Mouse (Mus musculus): ENCODE measurements around the gene Nodal. TPM values are rescaled to one million over a fixed set of nuclear protein-coding genes. Genes with fewer than 3 reads are reported as not detected.
"Not testable (repeated sequence)": the region's sequence is repeated elsewhere in the genome, so short reads cannot be mapped to it uniquely, and the experiment has no call there.

Gene Nodal
- polyA plus RNA-seq, 1 experiment from 2014 or later, result 0.67 TPM

DNA sequence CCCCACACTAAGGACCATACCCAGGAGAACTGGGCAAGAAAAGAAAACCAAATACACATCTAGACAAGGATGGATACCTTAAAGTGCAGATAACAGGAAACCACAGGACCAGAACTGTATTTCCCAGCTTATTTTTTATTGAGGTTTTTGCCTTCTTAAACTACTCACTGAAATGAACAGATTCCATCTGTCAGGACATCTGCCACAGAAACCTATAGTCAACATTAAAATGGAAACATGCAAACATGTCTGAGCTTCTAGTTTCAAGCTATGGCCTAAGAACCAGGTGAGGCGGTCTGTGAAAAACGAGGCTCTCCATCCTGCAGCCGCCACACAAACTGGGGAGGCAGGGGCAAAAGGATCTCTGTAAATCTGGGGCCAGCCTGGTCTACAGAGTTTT, 27.2 kb downstream of the Nodal start:
- Histone ChIP-seq H3K9ac (replicated peaks; ENCODE audit: low read length) (no peak overlapping the region), H3K36me3 (ENCODE audit: insufficient read depth, low read length) (peaks cover 5% of the 10 kb centered on the region; the same call in 1 of the 2 replicates), H3K9me3 (ENCODE audit: low read length) (no peaks in the 10 kb centered on the region), H3K4me2 (replicated peaks; ENCODE audit: low read depth, low read length) (no peak overlapping the region), H3K27me3 (ENCODE audit: insufficient read depth, low read length) (no peaks in the 10 kb centered on the region), H3K4me3 (ENCODE audit: low read length) (no peak overlapping the region), H3K4me1 (ENCODE audit: insufficient read depth, low read length) (peaks cover 50% of the 10 kb centered on the region), H3K27ac (ENCODE audit: low read length) (no peak overlapping the region)
- WGBS, result 63% methylated on average over 3 of the region's 3 CpGs
- no peak for ATAC-seq (ENCODE audit: low FRiP score, low TSS enrichment)

DNA sequence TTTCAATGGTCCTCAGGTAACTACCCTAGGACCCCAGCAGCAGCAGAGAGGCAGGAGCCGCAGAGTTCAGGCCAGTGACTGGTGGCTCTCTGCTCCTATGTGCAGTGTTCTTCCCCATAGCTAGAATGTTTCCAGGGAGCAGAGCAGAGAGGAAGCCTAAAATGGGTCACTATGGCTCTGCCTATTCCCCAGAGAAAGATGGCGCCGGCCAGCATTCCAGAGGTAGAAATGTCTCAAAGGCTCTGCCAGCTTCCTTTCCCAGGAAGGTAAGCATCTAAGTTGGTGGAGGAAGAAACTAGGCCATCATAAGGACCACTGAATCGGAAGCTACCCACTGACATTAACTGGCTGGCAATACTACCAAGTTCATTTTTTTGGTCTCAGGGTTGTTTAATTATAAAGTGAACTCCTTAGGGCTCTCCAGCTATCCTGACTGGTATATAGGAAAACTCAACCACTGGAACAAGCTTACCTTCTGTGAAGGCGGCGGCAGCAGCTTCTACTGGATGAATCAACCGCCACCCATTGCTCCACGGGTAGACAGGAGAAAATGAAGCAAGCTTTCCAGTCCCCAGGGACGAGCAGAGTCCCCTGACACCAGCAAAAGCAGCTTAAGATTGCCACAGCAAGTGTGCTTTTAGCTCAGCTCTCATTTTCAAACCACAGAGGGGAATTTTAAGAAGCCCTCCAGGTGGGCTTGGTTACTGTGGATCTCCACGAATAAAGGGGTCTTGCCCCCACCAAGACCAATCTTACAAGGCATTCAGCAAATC, 30.0 kb downstream of the Nodal start:
- Histone ChIP-seq H3K36me3 (ENCODE audit: insufficient read depth, low read length) (peaks cover 5% of the 10 kb centered on the region; the same call in 1 of the 2 replicates), H3K4me1 (ENCODE audit: insufficient read depth, low read length) (peaks cover 54% of the 10 kb centered on the region), H3K9ac (replicated peaks; ENCODE audit: low read length) (no peak overlapping the region), H3K27me3 (ENCODE audit: insufficient read depth, low read length) (no peaks in the 10 kb centered on the region), H3K9me3 (ENCODE audit: low read length) (no peaks in the 10 kb centered on the region), H3K4me2 (replicated peaks; ENCODE audit: low read depth, low read length) (no peak overlapping the region), H3K4me3 (ENCODE audit: low read length) (no peak overlapping the region), H3K27ac (ENCODE audit: low read length) (no peak overlapping the region)
- no peak for ATAC-seq (ENCODE audit: low FRiP score, low TSS enrichment)
- WGBS, result 77% methylated on average over 10 of the region's 10 CpGs

DNA sequence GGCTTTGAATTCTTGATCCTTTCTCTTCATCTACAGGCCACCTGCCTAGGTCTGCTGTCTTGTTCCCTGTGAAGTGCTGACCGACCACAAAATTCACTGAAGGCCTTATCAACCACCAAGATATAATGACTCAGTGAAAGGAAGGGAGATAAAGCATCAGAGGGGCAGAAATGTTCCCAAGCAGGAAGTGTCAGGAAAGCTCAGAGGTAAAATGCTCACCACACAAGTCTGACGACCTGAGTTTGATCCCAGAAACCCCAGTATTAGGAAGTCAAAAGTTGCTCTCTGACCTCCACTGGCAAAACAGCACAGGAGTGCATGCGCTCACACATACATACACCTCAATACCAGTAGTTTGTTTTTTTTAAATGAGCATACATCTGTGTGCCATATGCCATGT, 31.1 kb downstream of the Nodal start:
- WGBS, result 77% methylated on average over 3 of the region's 3 CpGs
- Histone ChIP-seq H3K4me1 (ENCODE audit: insufficient read depth, low read length) (peaks cover 44% of the 10 kb centered on the region), H3K9me3 (ENCODE audit: low read length) (no peaks in the 10 kb centered on the region), H3K27me3 (ENCODE audit: insufficient read depth, low read length) (no peaks in the 10 kb centered on the region), H3K4me3 (ENCODE audit: low read length) (no peak overlapping the region), H3K9ac (replicated peaks; ENCODE audit: low read length) (no peak overlapping the region), H3K4me2 (replicated peaks; ENCODE audit: low read depth, low read length) (no peak overlapping the region), H3K36me3 (ENCODE audit: insufficient read depth, low read length) (peaks cover 5% of the 10 kb centered on the region; the same call in 1 of the 2 replicates), H3K27ac (ENCODE audit: low read length) (no peak overlapping the region)
- ATAC-seq (ENCODE audit: low FRiP score, low TSS enrichment), result no peak

DNA sequence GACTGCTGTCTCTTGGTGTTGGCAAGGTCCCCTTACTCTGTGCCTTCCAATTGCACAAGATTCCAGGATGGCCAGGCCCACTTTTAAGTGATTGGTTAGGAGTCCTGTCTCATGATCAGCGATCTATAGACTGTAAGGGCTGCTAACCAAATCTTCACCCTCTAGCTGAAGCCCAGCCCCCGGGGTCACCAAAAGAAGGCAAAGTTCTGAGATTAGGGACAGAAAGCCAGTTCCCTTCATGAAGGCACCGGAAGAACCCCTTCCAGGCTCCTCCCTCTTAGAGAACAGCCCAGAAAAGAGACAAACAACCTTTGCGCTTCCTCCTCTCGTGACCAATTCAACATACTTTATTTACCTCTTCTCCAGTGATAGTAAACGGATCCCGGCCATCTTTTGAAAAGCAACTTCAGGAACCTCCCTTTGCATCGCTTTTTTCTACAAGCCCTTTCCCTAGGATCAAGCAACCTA, 33.7 kb downstream of the Nodal start:
- Histone ChIP-seq H3K4me1 (ENCODE audit: insufficient read depth, low read length) (peaks cover 24% of the 10 kb centered on the region), H3K27ac (ENCODE audit: low read length) (peak overlapping the region; percentile 84), H3K4me2 (replicated peaks; ENCODE audit: low read depth, low read length) (peak overlapping the region; percentile 89), H3K36me3 (ENCODE audit: insufficient read depth, low read length) (peaks cover 5% of the 10 kb centered on the region; the same call in 1 of the 2 replicates), H3K9ac (replicated peaks; ENCODE audit: low read length) (peak overlapping the region; percentile 87), H3K9me3 (ENCODE audit: low read length) (no peaks in the 10 kb centered on the region), H3K27me3 (ENCODE audit: insufficient read depth, low read length) (no peaks in the 10 kb centered on the region), H3K4me3 (ENCODE audit: low read length) (peak overlapping the region; percentile 100)
- no peak for ATAC-seq (ENCODE audit: low FRiP score, low TSS enrichment)
- WGBS, result 3% methylated on average over 8 of the region's 8 CpGs

DNA sequence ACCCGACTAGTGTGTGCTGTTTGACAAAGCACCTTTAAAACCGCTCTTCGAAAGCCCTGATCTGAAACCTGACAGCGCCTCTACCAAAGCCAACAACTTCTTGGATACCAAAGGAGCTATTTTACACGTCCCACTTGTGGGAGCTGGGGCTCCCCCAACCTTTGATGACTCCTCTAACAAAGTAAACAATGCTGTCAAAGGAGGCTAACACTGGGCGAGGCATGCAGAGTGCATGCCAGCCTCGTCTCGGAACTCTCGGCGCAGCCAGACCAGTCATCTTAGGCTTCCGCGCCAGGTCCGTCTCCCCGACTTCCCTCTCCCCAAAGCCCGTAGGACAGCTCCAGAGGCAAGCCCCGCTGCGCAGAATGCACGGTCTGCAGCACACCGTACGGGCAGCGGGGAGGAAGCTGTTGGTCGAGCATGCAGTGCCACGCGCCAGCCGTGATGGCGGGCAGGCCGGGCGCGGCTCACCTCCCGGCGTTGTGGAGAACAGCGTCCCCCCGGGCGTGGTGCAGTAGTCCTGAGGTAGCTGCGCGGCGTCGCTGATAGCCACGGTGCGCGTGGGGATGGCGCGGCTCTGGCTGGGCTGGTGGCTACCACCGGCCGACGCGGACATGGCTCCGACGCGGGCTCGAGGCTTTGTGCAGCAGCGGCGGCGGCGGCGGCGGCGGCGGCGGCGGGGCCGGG, 34.3 kb downstream of the Nodal start:
- Histone ChIP-seq H3K9me3 (ENCODE audit: low read length) (no peaks in the 10 kb centered on the region), H3K4me1 (ENCODE audit: insufficient read depth, low read length) (peaks cover 24% of the 10 kb centered on the region), H3K9ac (replicated peaks; ENCODE audit: low read length) (peak overlapping the region; percentile 87), H3K36me3 (ENCODE audit: insufficient read depth, low read length) (peaks cover 5% of the 10 kb centered on the region; the same call in 1 of the 2 replicates), H3K27ac (ENCODE audit: low read length) (peak overlapping the region; percentile 84), H3K4me3 (ENCODE audit: low read length) (peak overlapping the region; percentile 100), H3K27me3 (ENCODE audit: insufficient read depth, low read length) (no peaks in the 10 kb centered on the region), H3K4me2 (replicated peaks; ENCODE audit: low read depth, low read length) (peak overlapping the region; percentile 89)
- under 1% methylated on average over 55 of the region's 62 CpGs for WGBS
- peak; percentile 54 for ATAC-seq (ENCODE audit: low FRiP score, low TSS enrichment)

DNA sequence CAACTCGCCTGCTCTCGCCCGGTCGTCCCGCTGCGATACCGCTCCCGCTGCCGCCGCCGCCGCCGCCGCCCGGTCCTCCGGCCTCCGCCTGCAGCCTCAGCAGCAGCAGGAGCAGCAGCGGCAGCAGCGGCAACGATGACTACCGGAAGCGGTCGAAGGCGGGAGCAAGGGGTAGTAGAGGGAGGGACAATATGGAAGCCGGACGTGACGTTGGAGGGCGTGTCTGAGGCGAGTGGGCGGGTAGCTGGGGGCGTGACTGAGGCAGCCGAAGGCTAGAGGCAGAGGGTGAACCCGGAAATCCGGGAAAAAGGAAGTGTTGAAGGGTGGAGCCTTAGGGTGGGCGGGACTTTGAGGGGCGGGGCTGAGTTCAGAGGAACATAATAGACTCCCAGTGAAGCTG, 34.9 kb downstream of the Nodal start, which contains the start of gene Eif4ebp2:
Eif4ebp2 (minus strand) TSS at position 17 of the 400 bp plus-strand sequence.
- Histone ChIP-seq H3K9ac (replicated peaks; ENCODE audit: low read length) (peak within 1 kb of the TSS; percentile 87), H3K27ac (ENCODE audit: low read length) (peak within 1 kb of the TSS; percentile 84)
- under 1% methylated on average over 25 of the region's 36 CpGs for WGBS

DNA sequence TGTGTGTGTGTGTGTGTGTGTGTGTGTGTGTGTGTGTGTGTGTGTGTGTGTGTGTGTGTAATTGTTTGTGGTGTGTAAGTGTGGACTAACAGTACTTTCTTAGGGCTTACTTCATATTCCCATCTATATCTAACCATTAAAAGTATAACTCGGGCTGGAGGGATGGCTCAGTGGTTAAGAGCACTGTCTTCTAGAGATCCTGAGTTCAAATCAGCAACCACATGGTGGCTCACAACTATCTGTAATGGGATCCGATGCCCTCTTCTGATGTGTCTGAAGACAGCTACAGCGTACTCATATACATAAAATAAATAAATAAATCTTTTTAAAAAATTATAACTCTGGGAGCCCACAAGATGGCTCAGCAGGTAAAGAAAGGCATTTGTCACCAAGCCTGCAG, 35.4 kb downstream of the Nodal start:
- H3K9me3 ChIP-seq (ENCODE audit: low read length); H3K27me3 ChIP-seq (ENCODE audit: insufficient read depth, low read length); H3K36me3 ChIP-seq (ENCODE audit: insufficient read depth, low read length); ATAC-seq (ENCODE audit: low FRiP score, low TSS enrichment); H3K9ac ChIP-seq (replicated peaks; ENCODE audit: low read length); H3K27ac ChIP-seq (ENCODE audit: low read length); H3K4me3 ChIP-seq (ENCODE audit: low read length): not testable (repeated sequence)
- Histone ChIP-seq H3K4me1 (ENCODE audit: insufficient read depth, low read length) (peaks cover 20% of the 10 kb centered on the region), H3K4me2 (replicated peaks; ENCODE audit: low read depth, low read length) (peak overlapping the region; percentile 89; the same call in 1 of the 2 replicates)
- 77% methylated on average over 3 of the region's 3 CpGs for WGBS

More for the DNA sequence above, 34.9 kb downstream of the Nodal start, which contains the start of gene Eif4ebp2:
- H3K4me3 ChIP-seq (ENCODE audit: low read length), result peak within 1 kb of the TSS; percentile 100
- peaks cover 24% of the 10 kb centered on the region for H3K4me1 ChIP-seq (ENCODE audit: insufficient read depth, low read length)
- no peaks in the 10 kb centered on the region for H3K9me3 ChIP-seq (ENCODE audit: low read length)
- H3K27me3 ChIP-seq (ENCODE audit: insufficient read depth, low read length), result no peaks in the 10 kb centered on the region
- peak within 1 kb of the TSS; percentile 89 for H3K4me2 ChIP-seq (replicated peaks; ENCODE audit: low read depth, low read length)
- ATAC-seq (ENCODE audit: low FRiP score, low TSS enrichment), result peak; percentile 98
- 0 out of 2 replicates have a peak, but pooled peaks cover under 1% of the 10 kb centered on the region for H3K36me3 ChIP-seq (ENCODE audit: insufficient read depth, low read length)

DNA sequence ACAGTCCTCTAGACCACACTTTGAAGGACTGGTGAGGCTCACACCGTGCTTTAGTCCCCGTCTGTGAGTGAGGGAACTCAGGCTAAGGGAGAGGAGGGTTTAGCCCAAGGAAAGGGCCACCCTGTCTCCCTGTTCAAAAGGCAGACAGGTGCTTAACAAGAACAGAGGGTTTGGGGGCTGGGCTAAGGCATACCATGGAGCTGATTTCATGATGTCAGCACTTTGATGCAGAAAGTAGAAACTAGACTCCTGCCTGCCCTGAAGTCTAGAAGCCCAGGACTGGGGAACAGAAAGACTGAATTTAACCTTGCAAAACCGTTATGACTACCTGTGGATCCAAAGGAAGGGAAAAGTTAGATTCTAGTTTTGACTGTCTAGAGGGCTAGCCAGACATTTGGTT, 39.4 kb downstream of the Nodal start:
- Histone ChIP-seq H3K4me2 (replicated peaks; ENCODE audit: low read depth, low read length) (no peak overlapping the region), H3K27me3 (ENCODE audit: insufficient read depth, low read length) (no peaks in the 10 kb centered on the region), H3K9me3 (ENCODE audit: low read length) (no peaks in the 10 kb centered on the region), H3K9ac (replicated peaks; ENCODE audit: low read length) (no peak overlapping the region), H3K27ac (ENCODE audit: low read length) (no peak overlapping the region), H3K36me3 (ENCODE audit: insufficient read depth, low read length) (no peaks in the 10 kb centered on the region), H3K4me1 (ENCODE audit: insufficient read depth, low read length) (no peaks in the 10 kb centered on the region), H3K4me3 (ENCODE audit: low read length) (no peak overlapping the region)
- WGBS, result 53% methylated on average over 3 of the region's 3 CpGs
- ATAC-seq (ENCODE audit: low FRiP score, low TSS enrichment), result no peak

DNA sequence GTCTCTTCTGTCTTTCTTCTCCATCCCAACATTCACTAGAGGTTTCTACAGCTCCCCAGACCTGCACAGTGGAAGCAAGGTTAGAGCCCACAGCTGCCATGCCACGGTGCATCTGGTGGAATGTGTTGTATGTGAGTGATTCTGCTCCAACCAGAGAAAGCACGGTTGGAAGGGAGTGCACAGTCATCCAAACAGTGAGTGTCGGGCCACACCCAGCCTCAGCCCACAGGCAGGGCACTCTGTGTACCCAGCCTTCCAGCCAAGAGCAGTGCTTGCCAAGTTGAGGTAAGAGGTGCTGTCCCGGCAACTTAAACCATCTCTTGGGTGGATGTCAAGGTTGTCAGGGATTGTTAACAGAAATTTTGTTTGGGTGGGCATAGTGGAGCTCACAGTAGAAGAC, 47.2 kb downstream of the Nodal start:
- 85% methylated on average over 4 of the region's 4 CpGs for WGBS

More for the DNA sequence above, 47.2 kb downstream of the Nodal start:
- no peaks in the 10 kb centered on the region for H3K36me3 ChIP-seq (ENCODE audit: insufficient read depth, low read length)
- no peak for ATAC-seq (ENCODE audit: low FRiP score, low TSS enrichment)
- no peak overlapping the region for H3K27ac ChIP-seq (ENCODE audit: low read length)
- no peak overlapping the region for H3K4me3 ChIP-seq (ENCODE audit: low read length)
- no peaks in the 10 kb centered on the region for H3K4me1 ChIP-seq (ENCODE audit: insufficient read depth, low read length)
- H3K9ac ChIP-seq (replicated peaks; ENCODE audit: low read length), result no peak overlapping the region
- H3K27me3 ChIP-seq (ENCODE audit: insufficient read depth, low read length), result no peaks in the 10 kb centered on the region
- no peak overlapping the region for H3K4me2 ChIP-seq (replicated peaks; ENCODE audit: low read depth, low read length)
- no peaks in the 10 kb centered on the region for H3K9me3 ChIP-seq (ENCODE audit: low read length)

Measured in kidney, embryonic 16.5 days (tissue).